Mouse (Mus musculus) intestine, postnatal 0 days (tissue): ENCODE measurements around the gene Nrg4. TPM values are rescaled to one million over a fixed set of nuclear protein-coding genes. Genes with fewer than 3 reads are reported as not detected.

Experiments
- ATAC-seq: fragments of 200-750 bp; cut with Nextera tagmentation; 2 replicates; pipeline ENCODE4 v1.8.0; 2017; ENCODE audit warnings: mild to moderate bottlenecking, moderate TSS enrichment, moderate library complexity
- H3K27ac ChIP-seq: fragments of 300-500 bp; sonication (generic); 2 replicates; pipeline ENCODE4 v1.5.1; 2014; ENCODE audit warnings: mild to moderate bottlenecking, low read depth, low read length, moderate library complexity
- H3K27me3 ChIP-seq: fragments of 300-500 bp; sonication (generic); replicated peaks from 2 replicates; pipeline ENCODE4 v1.6.1; 2014; ENCODE audit warnings: low read length, mixed read lengths; ENCODE audit not compliant: control insufficient read depth, insufficient read depth
- H3K36me3 ChIP-seq: fragments of 300-500 bp; sonication (generic); 2 replicates; pipeline ENCODE4 v1.6.1; 2014; ENCODE audit warnings: mild to moderate bottlenecking, moderate library complexity; ENCODE audit not compliant: control insufficient read depth, insufficient read depth
- H3K4me1 ChIP-seq: fragments of 300-500 bp; sonication (generic); replicated peaks from 2 replicates; pipeline ENCODE4 v1.6.1; 2014; ENCODE audit warnings: antibody characterized with exemption, low read length, mixed read lengths; ENCODE audit not compliant: control insufficient read depth, insufficient read depth
- H3K4me2 ChIP-seq: fragments of 300-500 bp; sonication (generic); replicated peaks from 2 replicates; pipeline ENCODE4 v1.6.1; 2014; ENCODE audit warnings: low read depth, mild to moderate bottlenecking, moderate library complexity
- H3K4me3 ChIP-seq: fragments of 300-500 bp; sonication (generic); 2 replicates; pipeline ENCODE4 v1.5.1; 2014; ENCODE audit warnings: low read depth, low read length
- H3K9ac ChIP-seq: fragments of 300-500 bp; sonication (generic); 2 replicates; pipeline ENCODE4 v1.6.1; 2014; ENCODE audit warnings: mild to moderate bottlenecking, low read depth, low read length
- H3K9me3 ChIP-seq: fragments of 300-500 bp; sonication (generic); 2 replicates; pipeline ENCODE4 v1.6.1; 2016; ENCODE audit warnings: mixed run types; ENCODE audit not compliant: control insufficient read depth
- CTCF ChIP-seq: sonication (generic); IDR thresholded peaks from 2 replicates; pipeline ENCODE4 v1.5.1; 2016; ENCODE audit warnings: low read depth, mild to moderate bottlenecking, control low read depth, antibody characterized with exemption, moderate library complexity
- WGBS: fragments of 180-500 bp; shearing (Covaris S2); extraction: QIAGEN DNeasy Blood & Tissue Kit; methylation state at CpG from one replicate; pipeline ENCODE4 v1.1.7; 2014; 5-methylcytosine and 5-hydroxymethylcytosine counted together
- polyA plus RNA-seq: library from polyadenylated mRNA; unstranded; fragments of >200 nt; fragmentation: Nextera tagmentation; extraction: Ambion mirVana; gene quantifications from 2 replicates; pipeline ENCODE4 v1.2.1, GENCODE M21; 2015

Gene Nrg4
- polyA plus RNA-seq, 1 experiment from 2014 or later, result 4.9 TPM

GRCm38 (mm10) chr9:55216078-55216477, 110.6 kb downstream of the Nrg4 start:
- Histone ChIP-seq H3K36me3 (peaks cover 68% of the 10 kb centered on the region), H3K9me3 (no peaks in the 10 kb centered on the region), H3K27me3 (no peaks in the 10 kb centered on the region), H3K4me2 (no peak overlapping the region), H3K9ac (no peak overlapping the region), H3K27ac (no peak overlapping the region), H3K4me1 (no peaks in the 10 kb centered on the region), H3K4me3 (no peak overlapping the region)
- TF ChIP-seq CTCF, result no peak
- WGBS, result 67% methylated on average over 2 of the region's 2 CpGs
- no peak for ATAC-seq

DNA sequence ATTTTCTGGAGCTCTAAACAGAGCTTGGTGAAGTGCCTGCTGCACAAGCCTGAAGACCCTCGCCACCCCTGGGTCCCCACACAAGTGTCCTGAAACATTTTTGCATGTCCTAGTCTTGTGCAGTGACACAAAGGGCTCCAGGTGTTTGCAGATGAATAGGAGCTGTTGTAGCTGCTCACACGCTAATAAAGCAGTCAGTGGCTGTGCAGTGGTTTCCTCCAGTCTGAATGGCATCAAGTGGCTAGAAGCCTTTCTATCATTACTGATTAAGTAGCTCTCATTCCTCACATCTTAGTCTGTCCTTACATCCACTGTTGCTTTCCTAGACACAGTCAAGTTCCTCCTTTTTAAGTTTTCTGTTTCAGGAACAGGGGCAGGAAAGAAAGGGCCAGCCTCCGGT, 111.0 kb downstream of the Nrg4 start:
- Histone ChIP-seq H3K4me2 (no peak overlapping the region), H3K9me3 (no peaks in the 10 kb centered on the region), H3K27me3 (no peaks in the 10 kb centered on the region), H3K4me1 (no peaks in the 10 kb centered on the region), H3K36me3 (peaks cover 64% of the 10 kb centered on the region), H3K9ac (no peak overlapping the region), H3K27ac (no peak overlapping the region), H3K4me3 (no peak overlapping the region)
- ATAC-seq, result no peak
- WGBS, result 88% methylated on average over 3 of the region's 3 CpGs
- no peak for TF ChIP-seq CTCF

GRCm38 (mm10) chr9:55215056-55215455, 111.6 kb downstream of the Nrg4 start:
- no peak for TF ChIP-seq CTCF
- Histone ChIP-seq H3K9me3 (no peaks in the 10 kb centered on the region), H3K27ac (no peak overlapping the region), H3K9ac (no peak overlapping the region), H3K4me1 (peaks cover under 1% of the 10 kb centered on the region; the same call in 1 of the 2 replicates), H3K27me3 (no peaks in the 10 kb centered on the region), H3K36me3 (peaks cover 58% of the 10 kb centered on the region), H3K4me2 (no peak overlapping the region), H3K4me3 (no peak overlapping the region)
- peak; percentile 72 for ATAC-seq
- WGBS, result 47% methylated on average over 3 of the region's 3 CpGs

GRCm38 (mm10) chr9:55213396-55213795, 113.2 kb downstream of the Nrg4 start:
- ATAC-seq, result no peak
- no peak for TF ChIP-seq CTCF
- no peak overlapping the region for H3K4me3 ChIP-seq
- H3K4me2 ChIP-seq, result no peak overlapping the region
- no peaks in the 10 kb centered on the region for H3K27me3 ChIP-seq
- WGBS, result 64% methylated on average over 1 of the region's 1 CpGs
- H3K36me3 ChIP-seq, result peaks cover 46% of the 10 kb centered on the region
- H3K27ac ChIP-seq, result no peak overlapping the region
- no peak overlapping the region for H3K9ac ChIP-seq
- no peaks in the 10 kb centered on the region for H3K9me3 ChIP-seq
- peaks cover 8% of the 10 kb centered on the region; the same call in 1 of the 2 replicates for H3K4me1 ChIP-seq

GRCm38 (mm10) chr9:55211611-55212010, 115.0 kb downstream of the Nrg4 start:
- no peak overlapping the region for H3K9ac ChIP-seq
- H3K27ac ChIP-seq, result no peak overlapping the region; the same call in 1 of the 2 replicates
- H3K27me3 ChIP-seq, result no peaks in the 10 kb centered on the region
- 40% methylated on average over 4 of the region's 4 CpGs for WGBS
- no peak for TF ChIP-seq CTCF
- H3K36me3 ChIP-seq, result peaks cover 28% of the 10 kb centered on the region
- ATAC-seq, result no peak
- H3K4me3 ChIP-seq, result no peak overlapping the region
- no peaks in the 10 kb centered on the region for H3K9me3 ChIP-seq
- H3K4me1 ChIP-seq, result peaks cover 13% of the 10 kb centered on the region; the same call in 1 of the 2 replicates
- peak overlapping the region; percentile 24; the same call in 1 of the 2 replicates for H3K4me2 ChIP-seq

DNA sequence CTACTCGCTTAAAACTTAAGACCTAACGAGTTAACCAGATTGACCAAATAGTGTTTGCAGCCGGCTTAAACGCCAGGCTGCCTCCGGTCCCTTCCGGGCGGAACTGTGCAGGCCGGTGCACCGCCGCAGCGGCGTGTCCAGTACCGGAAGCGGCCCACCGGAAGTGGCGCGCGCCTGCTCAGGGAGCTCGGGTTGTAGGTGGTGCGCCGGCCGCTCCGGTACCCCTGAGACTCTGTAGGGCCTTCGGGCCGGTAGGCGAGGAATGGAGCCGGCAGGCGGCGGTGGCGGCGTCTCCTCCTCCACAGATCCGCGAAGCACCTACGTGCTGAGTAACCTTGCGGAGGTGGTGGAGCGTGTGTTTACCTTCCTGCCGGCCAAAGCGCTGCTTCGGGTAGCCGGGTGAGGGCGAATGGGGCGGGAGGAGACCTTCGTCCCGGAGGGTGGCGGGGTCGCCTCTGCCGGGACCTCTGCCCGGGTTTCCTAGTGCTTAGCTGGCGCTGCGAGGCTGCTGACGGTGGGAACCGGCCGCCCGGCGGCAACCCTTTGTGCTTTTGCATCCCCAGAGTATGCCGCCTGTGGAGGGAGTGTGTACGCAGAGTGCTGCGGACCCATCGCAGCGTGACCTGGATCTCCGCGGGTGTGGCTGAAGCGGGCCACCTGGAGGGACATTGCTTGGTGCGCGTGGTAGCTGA, 117.7 kb downstream of the Nrg4 start, which contains the start of gene Fbxo22:
Gene Fbxo22 (plus strand): TSS at position 136 of the 692 bp plus-strand sequence.
- Histone ChIP-seq H3K9me3 (no peaks in the 10 kb centered on the region), H3K36me3 (peaks cover 10% of the 10 kb centered on the region; the same call in 1 of the 2 replicates), H3K4me1 (peaks cover 13% of the 10 kb centered on the region; the same call in 1 of the 2 replicates), H3K4me2 (peak within 1 kb of the TSS; percentile 87), H3K27me3 (no peaks in the 10 kb centered on the region), H3K4me3 (peak within 1 kb of the TSS; percentile 75), H3K27ac (peak within 1 kb of the TSS; percentile 91), H3K9ac (peak within 1 kb of the TSS; percentile 71)
- WGBS, result under 1% methylated on average over 65 of the region's 65 CpGs
- peak; percentile 46 for TF ChIP-seq CTCF
- ATAC-seq, result peak; percentile 98
